Comparison of ENCODE assay signal across 8 mouse cellular contexts in the genomic region with DNA sequence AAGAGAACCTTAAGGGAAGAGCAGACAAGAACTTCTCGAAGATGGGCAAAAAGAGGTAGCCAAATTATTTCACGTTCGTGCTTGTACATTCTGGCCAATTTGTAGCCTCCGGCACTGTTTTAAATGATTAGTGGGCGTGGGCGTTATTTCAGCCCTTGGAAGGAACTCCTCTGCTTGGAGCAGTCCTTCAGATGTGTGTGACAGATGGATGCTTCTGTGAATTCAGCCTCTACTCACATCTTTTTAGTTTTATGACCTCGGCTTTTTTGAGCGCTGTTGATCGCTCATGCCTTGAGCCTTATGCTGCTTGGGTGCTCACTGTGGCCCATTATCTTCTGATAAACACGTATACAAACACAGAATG. TPM values are rescaled to one million over a fixed set of nuclear protein-coding genes. Genes with fewer than 3 reads are reported as not detected.
DNase-seq lines count a peak whose midpoint lies in the region; ATAC-seq and TF ChIP-seq lines count a peak whose summit lies in the region.

No protein-coding gene starts in this region.

- no peaks in the 10 kb centered on the region for H3K36me3 ChIP-seq in embryonic facial prominence, embryonic 13.5 days
- H3K36me3 ChIP-seq in limb, embryonic 10.5 days: no peaks in the 10 kb centered on the region
- no peaks in the 10 kb centered on the region for H3K36me3 ChIP-seq in neural tube, embryonic 14.5 days (ENCODE audit: control insufficient read depth, insufficient read depth, low read length)

- no peak for ATAC-seq in embryonic facial prominence, embryonic 13.5 days (ENCODE audit: insufficient number of reproducible peaks, insufficient read depth, low FRiP score, low TSS enrichment, low read depth)
- no peak for ATAC-seq in neural tube, embryonic 14.5 days (ENCODE audit: low read depth)

- H3K4me3 ChIP-seq in left cerebral cortex, adult 2 months: peak overlapping the region; percentile 59
- peak overlapping the region; percentile 60 for H3K4me3 ChIP-seq in embryonic facial prominence, embryonic 13.5 days
- peak overlapping the region; percentile 66 for H3K4me3 ChIP-seq in limb, embryonic 10.5 days
- peak overlapping the region; percentile 46 for H3K4me3 ChIP-seq in neural tube, embryonic 14.5 days (ENCODE audit: low read depth, low read length)

- peaks cover 6% of the 10 kb centered on the region for H3K4me1 ChIP-seq in embryonic facial prominence, embryonic 13.5 days
- 0 out of 2 replicates have a peak, but pooled peaks cover 2% of the 10 kb centered on the region for H3K4me1 ChIP-seq in limb, embryonic 10.5 days
- H3K4me1 ChIP-seq in neural tube, embryonic 14.5 days (ENCODE audit: control insufficient read depth, insufficient read depth, low read length): peaks cover 4% of the 10 kb centered on the region; the same call in 1 of the 2 replicates

- TF ChIP-seq CTCF in left cerebral cortex, adult 2 months (IDR thresholded peaks at IDR 0.05): no peak

- no peaks in the 10 kb centered on the region for H3K9me3 ChIP-seq in embryonic facial prominence, embryonic 13.5 days
- no peaks in the 10 kb centered on the region for H3K9me3 ChIP-seq in limb, embryonic 10.5 days (replicated peaks)
- no peaks in the 10 kb centered on the region for H3K9me3 ChIP-seq in neural tube, embryonic 14.5 days (ENCODE audit: control insufficient read depth, low read length)

- intact Hi-C loops in left cerebral cortex, adult 2 months (cut with DNase I): no loop called here
- intact Hi-C loops in left cerebral cortex, postnatal 10 days (cut with DNase I): no loop called here

- peak overlapping the region; percentile 99 for H3K4me2 ChIP-seq in embryonic facial prominence, embryonic 13.5 days
- peak overlapping the region; percentile 99 for H3K4me2 ChIP-seq in neural tube, embryonic 14.5 days (ENCODE audit: low read depth, low read length)

- H3K9ac ChIP-seq in embryonic facial prominence, embryonic 13.5 days: peak overlapping the region; percentile 72
- peak overlapping the region; percentile 45 for H3K9ac ChIP-seq in neural tube, embryonic 14.5 days (replicated peaks; ENCODE audit: low read depth, low read length)

- peaks cover 4% of the 10 kb centered on the region; the same call in 1 of the 2 replicates for H3K27me3 ChIP-seq in embryonic facial prominence, embryonic 13.5 days
- peaks cover 8% of the 10 kb centered on the region; the same call in 1 of the 2 replicates for H3K27me3 ChIP-seq in limb, embryonic 10.5 days (ENCODE audit: low read depth, poor library complexity, severe bottlenecking)
- H3K27me3 ChIP-seq in neural tube, embryonic 14.5 days (ENCODE audit: control insufficient read depth, insufficient read depth, low read length): no peaks in the 10 kb centered on the region

- 26% methylated on average over 10 of the region's 10 CpGs for WGBS in embryonic facial prominence, embryonic 13.5 days
- 24% methylated on average over 10 of the region's 10 CpGs for WGBS in limb, embryonic 10.5 days
- WGBS in neural tube, embryonic 14.5 days: 20% methylated on average over 10 of the region's 10 CpGs

- DNase-seq in left cerebral cortex, adult 2 months (ENCODE audit: extremely low spot score in 1 of 2, low spot score in 2 of 2): no peak
- no peak for DNase-seq in left cerebral cortex, postnatal 10 days (ENCODE audit: extremely low spot score in 1 of 2, low spot score in 2 of 2)
- DNase-seq in limb, embryonic 10.5 days (ENCODE audit: low spot score): no peak
- DNase-seq in ovary, postnatal 10 days (ENCODE audit: low spot score): no peak
- DNase-seq in testis, postnatal 10 days (ENCODE audit: low spot score): no peak
- DNase-seq in left cerebral cortex, adult 8-10 months (ENCODE audit: low spot score in 2 of 2): no peak

- no peak overlapping the region for H3K27ac ChIP-seq in left cerebral cortex, adult 2 months
- H3K27ac ChIP-seq in embryonic facial prominence, embryonic 13.5 days: no peak overlapping the region
- H3K27ac ChIP-seq in limb, embryonic 10.5 days: no peak overlapping the region
- H3K27ac ChIP-seq in neural tube, embryonic 14.5 days (ENCODE audit: low read depth, low read length): no peak overlapping the region

RNA-seq across cellular contexts. Expression of a gene that starts 0.8 kb away (rescaled TPM):
- 1 to 10 TPM; 2.5 to 3.1 TPM for total RNA-seq in left cerebral cortex, adult 2 months (2021)
- total RNA-seq in left cerebral cortex, postnatal 10 days (2021): 1 to 10 TPM; 2.6 to 2.9 TPM
- polyA plus RNA-seq in embryonic facial prominence, embryonic 13.5 days (2015; fragmentation: Nextera tagmentation; extraction: Ambion mirVana): 1.4 and 1.7 TPM in 2 replicates
- polyA plus RNA-seq in limb, embryonic 10.5 days (2016; fragmentation: Nextera tagmentation; extraction: Ambion mirVana): 0.83 and 1.1 TPM in 2 replicates
- polyA plus RNA-seq in neural tube, embryonic 14.5 days (2014; fragmentation: Nextera tagmentation; extraction: Ambion mirVana): 0.51 and 1.0 TPM in 2 replicates
- 1 to 10 TPM; 2.3 to 8.7 (median 4.0) TPM for total RNA-seq in left cerebral cortex, adult 8-10 months (2022)
